Mouse (Mus musculus) hindbrain, embryonic 16.5 days (tissue): ENCODE measurements around the gene Sp6. TPM values are rescaled to one million over a fixed set of nuclear protein-coding genes. Genes with fewer than 3 reads are reported as not detected.

Experiments
- ATAC-seq: fragments of 200-750 bp; cut with Nextera tagmentation; 2 replicates; pipeline ENCODE4 v1.8.0; 2017; ENCODE audit warnings: moderate TSS enrichment, moderate library complexity
- H3K27ac ChIP-seq: fragments of 300-500 bp; sonication (generic); 2 replicates; pipeline ENCODE4 v1.5.1; 2014; ENCODE audit warnings: low read depth, mild to moderate bottlenecking, control low read depth, low read length, moderate library complexity
- H3K27me3 ChIP-seq: fragments of 300-500 bp; sonication (generic); replicated peaks from 2 replicates; pipeline ENCODE4 v1.6.1; 2014; ENCODE audit warnings: low read length; ENCODE audit not compliant: control insufficient read depth, insufficient read depth
- H3K36me3 ChIP-seq: fragments of 300-500 bp; sonication (generic); 2 replicates; pipeline ENCODE4 v1.6.1; 2014; ENCODE audit warnings: mild to moderate bottlenecking, low read length, moderate library complexity, mixed read lengths; ENCODE audit not compliant: control insufficient read depth, insufficient read depth
- H3K4me1 ChIP-seq: fragments of 300-500 bp; sonication (generic); 2 replicates; pipeline ENCODE4 v1.6.1; 2014; ENCODE audit warnings: low read depth, low read length; ENCODE audit not compliant: control insufficient read depth, insufficient read depth
- H3K4me2 ChIP-seq: fragments of 300-500 bp; sonication (generic); 2 replicates; pipeline ENCODE4 v1.6.1; 2014; ENCODE audit warnings: mild to moderate bottlenecking, low read length, control low read depth, moderate library complexity
- H3K4me3 ChIP-seq: fragments of 300-500 bp; sonication (generic); 2 replicates; pipeline ENCODE4 v1.5.1; 2014; ENCODE audit warnings: mild to moderate bottlenecking, low read length, control low read depth, moderate library complexity
- H3K9ac ChIP-seq: fragments of 300-500 bp; sonication (generic); 2 replicates; pipeline ENCODE4 v1.6.1; 2014; ENCODE audit warnings: low read depth, mild to moderate bottlenecking, control low read depth, low read length, moderate library complexity
- H3K9me3 ChIP-seq: fragments of 300-500 bp; sonication (generic); 2 replicates; pipeline ENCODE4 v1.6.1; 2014; ENCODE audit warnings: mild to moderate bottlenecking, low read length, moderate library complexity; ENCODE audit not compliant: control insufficient read depth
- WGBS: fragments of 180-500 bp; shearing (Covaris S2); extraction: QIAGEN DNeasy Blood & Tissue Kit; methylation state at CpG from one replicate; pipeline ENCODE4 v1.1.7; 2014; 5-methylcytosine and 5-hydroxymethylcytosine counted together
- polyA plus RNA-seq: library from polyadenylated mRNA; unstranded; fragments of >200 nt; fragmentation: Nextera tagmentation; extraction: Ambion mirVana; gene quantifications from 2 replicates; pipeline ENCODE4 v1.2.1, GENCODE M21; 2015

The Sp6 gene
- 0.32 and 0.35 TPM in 2 replicates for polyA plus RNA-seq

DNA sequence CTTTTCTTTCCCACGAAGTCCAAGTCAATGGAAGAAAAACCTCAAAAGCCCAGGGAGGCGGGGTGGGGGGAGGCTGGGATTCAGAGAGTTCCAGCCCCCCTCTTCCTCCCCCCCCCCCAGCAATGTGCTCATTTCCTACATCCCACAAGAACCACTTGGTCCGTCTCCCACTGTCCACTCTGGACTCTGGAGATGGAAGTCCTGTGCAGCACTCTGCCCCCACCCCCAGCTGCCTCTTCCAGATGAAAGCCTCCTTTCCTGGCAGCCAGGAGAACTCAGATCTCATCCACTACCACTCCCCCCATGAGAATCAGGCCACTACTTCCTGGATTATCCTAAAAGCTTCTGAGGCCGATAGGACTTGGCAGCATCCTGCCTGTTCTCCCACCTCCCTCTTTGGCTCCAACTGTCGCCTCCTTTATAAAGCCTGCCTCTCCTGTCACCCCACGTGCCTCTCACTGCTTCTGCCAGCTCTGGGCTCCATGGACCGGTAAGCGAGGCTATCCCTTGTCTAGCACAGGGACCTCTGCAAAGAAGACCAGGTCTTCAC, at the start of gene Sp6:
Sp6 (plus strand) TSS at position 274 of the 550 bp plus-strand sequence.
- no peak within 1 kb of the TSS for H3K4me3 ChIP-seq
- H3K9me3 ChIP-seq, result no peaks in the 10 kb centered on the region
- H3K4me1 ChIP-seq, result no peaks in the 10 kb centered on the region; the same call in 1 of the 2 replicates
- no peak within 1 kb of the TSS for H3K9ac ChIP-seq
- H3K27me3 ChIP-seq, result peaks cover 30% of the 10 kb centered on the region
- 34% methylated on average over 8 of the region's 8 CpGs for WGBS
- H3K36me3 ChIP-seq, result no peaks in the 10 kb centered on the region
- no peak for ATAC-seq
- H3K27ac ChIP-seq, result no peak within 1 kb of the TSS
- no peak within 1 kb of the TSS for H3K4me2 ChIP-seq

DNA sequence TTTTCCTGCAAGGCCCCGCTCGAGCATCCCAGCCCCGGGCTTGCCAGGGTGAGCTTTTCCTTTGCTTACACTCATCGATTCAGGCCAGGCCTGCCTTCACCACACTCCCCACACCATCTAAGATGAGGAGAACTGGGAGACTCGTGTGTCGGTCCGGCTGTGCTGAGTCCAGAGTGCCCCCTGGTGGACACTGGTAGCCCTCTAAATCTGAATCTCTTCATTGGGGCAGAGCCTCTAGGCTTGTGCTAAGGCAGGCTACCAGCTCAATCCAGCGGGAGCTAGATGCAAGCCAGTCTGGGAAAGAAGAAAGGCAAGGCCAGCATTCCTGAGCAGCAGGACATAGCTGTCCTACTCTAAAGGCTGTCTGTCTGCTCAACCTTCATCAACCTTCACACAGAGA, 49.6 kb upstream of the Sp6 start:
- WGBS, result 20% methylated on average over 8 of the region's 8 CpGs
- H3K4me1 ChIP-seq, result no peaks in the 10 kb centered on the region
- peaks cover 21% of the 10 kb centered on the region for H3K36me3 ChIP-seq
- H3K9me3 ChIP-seq, result no peaks in the 10 kb centered on the region
- no peak overlapping the region for H3K27ac ChIP-seq
- peak; percentile 82 for ATAC-seq
- H3K9ac ChIP-seq, result no peak overlapping the region
- no peak overlapping the region for H3K4me3 ChIP-seq
- H3K4me2 ChIP-seq, result no peak overlapping the region
- H3K27me3 ChIP-seq, result no peaks in the 10 kb centered on the region

DNA sequence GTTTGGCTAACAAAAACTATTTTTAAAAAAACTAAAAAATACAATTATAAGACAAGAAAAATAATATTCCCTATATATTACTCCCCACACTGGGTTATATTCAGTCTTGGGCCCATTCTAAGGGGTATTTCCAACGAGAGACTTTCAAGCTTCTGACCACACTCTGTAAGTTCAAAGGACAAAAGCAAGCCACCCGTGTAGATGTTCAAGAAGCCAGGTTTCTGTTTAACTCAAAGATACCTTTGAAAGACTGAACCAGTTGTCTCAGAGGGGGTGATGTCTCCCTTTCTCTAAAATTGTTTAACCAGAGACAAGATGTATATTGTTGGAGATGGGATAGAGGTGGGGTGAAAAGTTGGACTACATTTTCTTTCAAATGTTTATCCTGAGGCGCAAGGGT, 47.0 kb upstream of the Sp6 start:
- H3K9me3 ChIP-seq, result no peaks in the 10 kb centered on the region
- peaks cover 6% of the 10 kb centered on the region for H3K36me3 ChIP-seq
- no peak for ATAC-seq
- no peak overlapping the region for H3K27ac ChIP-seq
- H3K9ac ChIP-seq, result no peak overlapping the region
- H3K27me3 ChIP-seq, result no peaks in the 10 kb centered on the region
- no peak overlapping the region for H3K4me3 ChIP-seq
- WGBS, result 84% methylated on average over 3 of the region's 3 CpGs
- H3K4me1 ChIP-seq, result no peaks in the 10 kb centered on the region; the same call in 1 of the 2 replicates
- no peak overlapping the region for H3K4me2 ChIP-seq

DNA sequence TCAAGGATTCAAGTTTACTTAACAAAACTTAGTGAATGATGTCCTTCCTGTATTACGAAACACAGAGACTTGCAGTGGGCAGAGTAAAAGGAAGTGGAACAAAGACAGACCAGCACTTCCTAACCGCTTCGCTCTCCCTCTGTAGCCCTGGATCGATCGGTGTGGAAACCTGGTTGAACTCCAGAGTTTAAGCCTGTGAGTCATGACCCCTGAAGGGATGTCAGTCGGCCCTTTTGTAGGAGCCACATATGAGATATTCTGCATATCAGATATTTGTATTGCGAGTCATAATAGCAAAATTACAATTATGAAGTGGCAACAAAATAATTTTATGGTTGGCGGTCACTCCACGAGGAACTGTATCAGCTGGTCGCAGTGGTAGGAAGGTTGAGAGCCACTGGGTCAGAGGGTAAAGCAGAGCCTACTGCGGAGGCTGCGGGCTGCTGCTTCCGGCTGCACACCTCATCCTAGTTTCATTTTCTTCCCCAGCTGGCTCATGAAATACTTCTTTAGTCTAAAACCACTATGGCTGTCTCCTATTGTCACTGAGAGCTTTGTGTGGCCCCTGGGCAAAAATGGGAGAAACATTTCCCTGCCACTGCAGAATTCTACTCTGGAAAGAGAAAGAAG, 46.2 kb upstream of the Sp6 start:
- ATAC-seq, result no peak
- Histone ChIP-seq H3K4me3 (no peak overlapping the region), H3K27ac (no peak overlapping the region), H3K9me3 (no peaks in the 10 kb centered on the region), H3K36me3 (no peaks in the 10 kb centered on the region; the same call in 1 of the 2 replicates), H3K4me1 (no peaks in the 10 kb centered on the region; the same call in 1 of the 2 replicates), H3K9ac (no peak overlapping the region), H3K27me3 (no peaks in the 10 kb centered on the region), H3K4me2 (no peak overlapping the region)
- 85% methylated on average over 13 of the region's 13 CpGs for WGBS

DNA sequence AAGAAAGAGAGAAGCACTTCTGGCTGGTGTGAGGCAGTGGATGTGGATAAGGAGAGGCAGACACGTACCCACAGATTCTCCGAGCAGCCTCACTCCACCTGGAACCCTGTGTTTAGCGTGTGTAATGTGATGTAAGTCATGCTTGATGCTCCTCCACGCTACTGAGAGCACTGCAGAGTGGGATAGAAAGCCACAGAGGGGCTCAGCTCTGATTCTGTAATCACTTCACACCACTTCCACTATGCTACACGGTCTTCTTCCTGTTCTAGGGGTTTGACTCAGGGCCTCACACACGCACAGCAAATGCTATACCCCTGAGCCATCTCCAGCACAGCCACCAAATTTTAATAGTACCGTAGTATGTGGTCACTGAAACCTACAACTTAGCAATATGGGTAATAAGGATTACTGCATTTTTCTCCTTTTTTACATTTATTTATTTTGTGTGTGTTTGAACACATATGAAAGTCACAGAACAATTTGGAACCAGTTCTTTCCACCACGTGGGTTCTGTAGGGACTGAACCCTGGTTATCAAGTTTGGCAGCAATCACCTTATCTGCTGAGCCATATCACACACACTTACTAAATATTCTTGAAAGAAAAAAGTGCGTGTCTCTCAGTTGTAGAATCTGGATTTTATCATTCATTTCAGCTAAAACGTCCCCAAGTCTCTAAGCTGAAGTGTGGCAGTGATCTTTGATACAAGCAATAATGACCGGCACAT, 45.5 kb upstream of the Sp6 start:
- Histone ChIP-seq H3K9ac (no peak overlapping the region), H3K27me3 (no peaks in the 10 kb centered on the region)
- no peak for ATAC-seq

DNA sequence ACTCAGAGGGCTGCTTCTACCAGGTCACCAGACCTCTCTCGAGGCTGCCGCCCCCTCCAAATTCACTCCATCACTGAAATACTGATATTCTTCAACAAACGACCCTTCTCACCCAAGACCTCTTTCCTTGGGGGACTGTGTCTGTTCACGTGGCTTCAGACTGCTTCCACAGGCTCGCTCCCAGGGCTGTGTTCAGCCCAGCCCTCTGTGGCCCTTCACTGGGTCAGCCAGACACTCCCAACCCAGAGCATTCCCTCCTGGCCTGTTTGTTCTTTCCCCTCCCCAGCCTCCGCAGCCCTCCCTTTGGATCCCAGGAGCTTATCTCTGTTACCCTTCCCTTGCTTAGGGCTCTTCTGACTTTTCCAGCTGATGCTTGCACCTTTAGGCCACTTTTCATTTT, 44.7 kb upstream of the Sp6 start:
- Histone ChIP-seq H3K27me3 (no peaks in the 10 kb centered on the region), H3K36me3 (no peaks in the 10 kb centered on the region; the same call in 1 of the 2 replicates), H3K4me3 (no peak overlapping the region), H3K9me3 (no peaks in the 10 kb centered on the region), H3K27ac (no peak overlapping the region), H3K4me2 (no peak overlapping the region), H3K9ac (no peak overlapping the region), H3K4me1 (peaks cover 5% of the 10 kb centered on the region)
- 63% methylated on average over 6 of the region's 6 CpGs for WGBS
- no peak for ATAC-seq

More for the DNA sequence above, 45.5 kb upstream of the Sp6 start:
- Histone ChIP-seq H3K4me2 (no peak overlapping the region), H3K36me3 (no peaks in the 10 kb centered on the region; the same call in 1 of the 2 replicates), H3K4me1 (peaks cover 2% of the 10 kb centered on the region; the same call in 1 of the 2 replicates), H3K4me3 (no peak overlapping the region), H3K9me3 (no peaks in the 10 kb centered on the region), H3K27ac (no peak overlapping the region)
- 85% methylated on average over 11 of the region's 11 CpGs for WGBS

DNA sequence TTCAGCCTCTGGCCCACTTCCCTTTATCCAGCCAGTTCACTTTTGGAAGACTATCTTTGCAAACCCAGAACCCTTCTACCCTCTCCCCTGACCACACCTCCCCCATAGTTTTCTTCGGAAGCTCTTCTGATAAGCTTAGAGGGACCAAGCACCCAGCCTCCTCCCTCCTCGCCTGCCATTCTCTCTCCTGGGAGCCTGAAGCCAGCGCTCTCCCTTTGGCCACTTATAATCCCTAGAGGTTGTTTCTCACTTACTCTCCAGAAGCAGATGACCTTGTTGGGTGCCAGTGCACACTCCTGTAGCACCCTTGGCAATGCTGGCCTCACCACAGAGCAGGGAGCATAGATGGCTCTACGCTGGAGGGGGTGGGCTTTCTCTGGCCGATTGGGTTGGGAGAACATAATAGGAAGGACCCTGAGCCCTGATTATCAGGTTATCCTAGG, 43.9 kb upstream of the Sp6 start:
- Histone ChIP-seq H3K9me3 (no peaks in the 10 kb centered on the region), H3K4me3 (no peak overlapping the region), H3K27me3 (no peaks in the 10 kb centered on the region), H3K9ac (no peak overlapping the region), H3K27ac (peak overlapping the region; percentile 59; the same call in 1 of the 2 replicates), H3K4me2 (no peak overlapping the region), H3K4me1 (peaks cover 13% of the 10 kb centered on the region), H3K36me3 (no peaks in the 10 kb centered on the region; the same call in 1 of the 2 replicates)
- no peak for ATAC-seq
- 81% methylated on average over 5 of the region's 5 CpGs for WGBS

DNA sequence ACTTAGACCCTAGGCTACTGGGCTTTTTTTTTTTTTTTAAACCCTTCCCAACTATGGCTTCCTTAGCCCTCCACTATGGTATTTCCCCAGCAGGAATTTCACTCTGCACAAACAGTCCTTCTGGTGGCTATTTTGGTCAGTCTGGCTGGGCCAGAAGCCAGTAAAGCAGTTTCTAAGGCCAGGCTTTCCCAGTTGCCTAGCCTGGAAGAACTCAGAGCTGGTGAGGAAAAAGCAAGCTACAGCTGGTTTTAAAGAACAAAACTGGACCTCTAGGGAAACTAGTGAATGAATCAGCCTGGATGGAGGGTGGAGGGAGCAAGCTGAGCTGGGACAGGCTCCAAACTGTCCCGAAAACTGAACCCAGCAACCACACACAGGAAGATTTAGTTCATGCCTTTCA, 43.4 kb upstream of the Sp6 start:
- ATAC-seq, result 0 out of 2 replicates have a peak, but pooled peaks have one; percentile 31
- no peak overlapping the region for H3K4me2 ChIP-seq
- H3K36me3 ChIP-seq, result no peaks in the 10 kb centered on the region; the same call in 1 of the 2 replicates
- no peaks in the 10 kb centered on the region for H3K9me3 ChIP-seq
- no peak overlapping the region for H3K9ac ChIP-seq
- 62% methylated on average over 1 of the region's 1 CpGs for WGBS
- H3K27me3 ChIP-seq, result no peaks in the 10 kb centered on the region
- H3K4me1 ChIP-seq, result peaks cover 13% of the 10 kb centered on the region
- H3K27ac ChIP-seq, result peak overlapping the region; percentile 59
- H3K4me3 ChIP-seq, result no peak overlapping the region

DNA sequence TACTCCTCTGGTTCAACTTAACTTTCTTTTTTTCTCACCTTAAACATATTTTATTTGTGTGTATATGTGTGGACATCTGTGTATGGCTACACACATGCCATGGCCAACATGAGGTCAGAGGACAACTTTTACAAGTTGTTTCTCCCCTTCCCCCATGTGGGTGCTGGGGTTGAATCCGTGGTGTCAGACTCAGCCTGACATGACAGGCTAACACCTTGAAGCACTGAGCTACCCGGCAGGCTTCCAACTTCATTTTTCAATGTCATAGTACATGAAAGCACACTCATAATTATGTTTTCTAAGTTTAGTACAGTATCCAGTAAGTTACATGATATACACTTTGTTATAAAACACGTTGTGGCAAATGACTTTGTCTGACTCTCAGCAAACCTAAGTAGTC, 42.9 kb upstream of the Sp6 start:
- Histone ChIP-seq H3K27me3 (no peaks in the 10 kb centered on the region), H3K9ac (no peak overlapping the region), H3K9me3 (no peaks in the 10 kb centered on the region), H3K27ac (peak overlapping the region; percentile 49), H3K4me2 (no peak overlapping the region), H3K4me3 (no peak overlapping the region), H3K36me3 (no peaks in the 10 kb centered on the region; the same call in 1 of the 2 replicates), H3K4me1 (peaks cover 13% of the 10 kb centered on the region)
- no peak for ATAC-seq
- WGBS, result 77% methylated on average over 3 of the region's 3 CpGs
